Mouse (Mus musculus) lung, adult 2 months (tissue): ENCODE results near the gene Ccser2. TPM values are rescaled to one million over a fixed set of nuclear protein-coding genes. Genes with fewer than 3 reads are reported as not detected.
A peak's percentile ranks its signal among the peaks of the same experiment; 100 is the strongest.
"Not testable (repeated sequence)": the region's sequence is repeated elsewhere in the genome, so short reads cannot be mapped to it uniquely, and the experiment has no call there.

Source experiments
- DNase-seq: peaks from one replicate; pipeline ENCODE4 v3.0.0; 2022
- H3K4me1 ChIP-seq: fragments of 200-500 bp; 2 replicates; pipeline ENCODE4 v1.6.1; 2011; ENCODE audit warnings: low read length; ENCODE audit not compliant: control insufficient read depth, insufficient read depth
- H3K4me3 ChIP-seq: fragments of 200-500 bp; replicated peaks from 2 replicates; pipeline ENCODE3; 2011; ENCODE audit warnings: low read depth, mild to moderate bottlenecking, control low read depth, low read length; ENCODE audit errors: extremely low read depth
- CTCF ChIP-seq: fragments of 200-500 bp; IDR thresholded peaks from 2 replicates; pipeline ENCODE4 v1.5.1; 2011; ENCODE audit warnings: mild to moderate bottlenecking, low read length, control low read depth; ENCODE audit not compliant: insufficient read depth
- POLR2A ChIP-seq: fragments of 200-500 bp; IDR thresholded peaks from 2 replicates; pipeline ENCODE4 v1.6.1; 2011; ENCODE audit warnings: low read depth, mild to moderate bottlenecking, control low read depth, low read length, borderline replicate concordance; ENCODE audit errors: extremely low read depth
- WGBS: fragments of 180-500 bp; shearing (Covaris S2); methylation state at CpG from one replicate; pipeline ENCODE4 v1.1.7; 2018; 5-methylcytosine and 5-hydroxymethylcytosine counted together
- polyA plus RNA-seq: library from polyadenylated mRNA; depleted of rRNA; stranded (reverse); fragments of >200 nt; gene quantifications from 2 replicates; pipeline ENCODE4 v1.2.3, GENCODE M21; 2012; rRNA removed

Ccser2 gene
- 25.9 and 38.0 TPM in 2 replicates for polyA plus RNA-seq

DNA sequence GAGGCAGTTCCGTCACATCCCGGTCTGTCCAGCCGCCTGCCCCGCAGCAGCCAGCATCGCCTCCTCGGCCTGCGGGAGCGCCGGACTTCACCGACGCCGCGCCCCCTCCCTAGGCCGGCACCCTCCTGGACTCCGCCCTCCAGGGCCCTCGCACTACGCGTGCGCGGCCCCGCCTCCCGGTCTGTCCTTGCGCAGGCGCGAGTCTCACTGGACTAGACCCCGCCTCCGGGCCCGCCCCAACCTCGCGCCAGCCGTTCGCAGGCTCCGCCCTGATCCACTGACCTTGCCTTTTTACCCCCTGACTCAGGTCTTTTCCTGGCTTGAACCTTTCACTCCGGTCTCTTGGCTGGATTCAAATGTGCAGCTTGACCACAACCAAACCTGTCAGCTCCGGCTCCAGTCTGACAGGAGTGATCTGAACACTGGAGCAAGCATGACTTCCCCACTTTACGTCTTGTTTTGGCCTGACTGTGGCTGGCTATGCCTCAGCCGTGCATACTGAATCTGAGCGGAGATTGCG lies at the start of gene Ccser2:
Gene Ccser2 (minus strand): TSS at position 150 of the 520 bp plus-strand sequence.
- H3K4me1 ChIP-seq = peaks cover 5% of the 10 kb centered on the region; the same call in 1 of the 2 replicates
- peak; percentile 77 for TF ChIP-seq POLR2A
- TF ChIP-seq CTCF = no peak
- WGBS = under 1% methylated on average over 39 of the region's 39 CpGs
- H3K4me3 ChIP-seq = peak within 1 kb of the TSS; percentile 78
- DNase-seq = peak; percentile 99

DNA sequence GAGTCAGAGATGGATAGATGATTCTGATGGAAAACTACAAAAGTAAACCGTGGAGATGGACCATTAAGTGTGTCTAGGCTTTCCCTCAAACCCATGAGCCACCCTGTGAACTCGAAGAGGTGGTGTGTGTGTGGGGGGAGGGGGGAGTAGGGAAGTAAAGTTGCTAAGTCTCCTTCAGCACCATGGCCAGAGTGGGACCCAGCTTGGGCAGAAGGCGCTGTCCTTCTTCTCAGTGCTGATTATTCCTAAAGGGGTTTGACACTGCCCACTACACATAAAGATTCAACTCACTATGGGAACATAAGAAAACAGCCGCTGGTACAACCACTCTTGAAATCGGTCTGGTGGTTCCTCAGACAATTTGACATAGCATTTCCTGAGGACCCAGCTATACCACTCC lies 47.3 kb upstream of the Ccser2 start:
- 29% methylated on average over 5 of the region's 5 CpGs for WGBS
- no peak overlapping the region for H3K4me3 ChIP-seq
- TF ChIP-seq POLR2A = no peak
- no peak for TF ChIP-seq CTCF

DNA sequence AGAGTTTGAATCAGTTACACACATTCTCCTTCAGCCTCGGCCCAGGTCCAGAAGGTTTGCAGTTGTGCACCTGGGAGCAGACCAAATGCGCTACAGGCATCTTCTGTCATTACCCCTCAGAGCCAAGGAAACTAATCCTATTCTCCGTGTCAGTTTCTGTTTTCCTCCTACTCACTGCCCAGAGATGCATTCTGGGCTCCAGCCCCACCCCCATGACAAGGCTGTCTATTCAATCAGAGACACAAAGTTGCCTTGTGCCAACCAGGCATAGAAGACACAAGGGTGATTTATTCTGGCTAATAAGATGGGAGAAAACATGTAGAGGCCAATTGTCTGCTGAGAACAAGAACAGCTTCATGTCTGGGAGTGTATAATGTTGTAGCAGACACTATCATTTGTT lies 45.1 kb upstream of the Ccser2 start:
- no peak for DNase-seq
- Histone ChIP-seq H3K4me1 (no peaks in the 10 kb centered on the region), H3K4me3 (no peak overlapping the region)
- 51% methylated on average over 3 of the region's 3 CpGs for WGBS
- TF ChIP-seq CTCF (no peak), POLR2A (no peak)

More for the DNA sequence above, 47.3 kb upstream of the Ccser2 start:
- DNase-seq = no peak
- no peaks in the 10 kb centered on the region for H3K4me1 ChIP-seq

DNA sequence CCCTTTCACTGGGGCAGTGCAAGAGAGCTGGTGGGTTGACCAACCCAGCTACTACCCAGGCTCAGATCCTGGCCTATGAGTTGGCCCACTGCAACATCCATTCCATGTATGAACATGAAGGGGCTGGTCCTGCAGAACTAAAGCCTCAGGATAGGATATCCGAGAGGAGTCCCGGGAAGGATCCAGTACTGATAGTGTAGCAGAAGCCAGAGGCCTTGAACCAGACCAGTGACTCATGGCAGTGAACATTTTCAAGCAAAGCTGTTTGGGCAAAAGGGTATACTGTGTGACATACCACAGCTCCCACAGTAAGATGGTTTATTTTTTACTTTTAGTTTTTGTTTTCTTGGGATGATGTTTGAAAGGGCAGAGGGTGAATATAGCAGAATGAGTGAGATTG lies 41.1 kb upstream of the Ccser2 start:
- 80% methylated on average over 2 of the region's 2 CpGs for WGBS

DNA sequence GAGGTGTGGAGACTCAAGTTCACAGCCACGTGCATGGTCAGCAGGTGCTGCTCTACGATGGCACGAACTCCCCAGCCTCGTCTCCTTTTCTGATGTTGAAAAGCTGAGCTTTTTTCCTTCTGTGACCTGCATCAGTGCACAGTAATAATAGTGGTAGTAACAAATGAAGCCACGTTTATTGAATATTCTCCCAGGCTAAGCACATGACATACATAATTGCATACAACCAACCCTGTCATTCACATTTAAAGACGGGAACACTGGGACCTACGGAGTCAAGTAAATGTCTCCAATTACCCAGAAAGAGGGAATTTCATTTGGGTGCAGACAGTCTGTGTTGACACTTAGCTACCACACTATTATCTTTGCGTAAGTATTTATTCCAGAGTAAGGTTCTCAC lies 37.9 kb upstream of the Ccser2 start:
- WGBS = 74% methylated on average over 8 of the region's 8 CpGs
- no peak overlapping the region for H3K4me3 ChIP-seq
- H3K4me1 ChIP-seq = no peaks in the 10 kb centered on the region
- no peak for TF ChIP-seq CTCF
- no peak for TF ChIP-seq POLR2A
- DNase-seq = no peak

More for the DNA sequence above, 41.1 kb upstream of the Ccser2 start:
- DNase-seq = no peak
- Histone ChIP-seq H3K4me1 (no peaks in the 10 kb centered on the region), H3K4me3 (no peak overlapping the region)
- TF ChIP-seq POLR2A (no peak), CTCF (no peak)

DNA sequence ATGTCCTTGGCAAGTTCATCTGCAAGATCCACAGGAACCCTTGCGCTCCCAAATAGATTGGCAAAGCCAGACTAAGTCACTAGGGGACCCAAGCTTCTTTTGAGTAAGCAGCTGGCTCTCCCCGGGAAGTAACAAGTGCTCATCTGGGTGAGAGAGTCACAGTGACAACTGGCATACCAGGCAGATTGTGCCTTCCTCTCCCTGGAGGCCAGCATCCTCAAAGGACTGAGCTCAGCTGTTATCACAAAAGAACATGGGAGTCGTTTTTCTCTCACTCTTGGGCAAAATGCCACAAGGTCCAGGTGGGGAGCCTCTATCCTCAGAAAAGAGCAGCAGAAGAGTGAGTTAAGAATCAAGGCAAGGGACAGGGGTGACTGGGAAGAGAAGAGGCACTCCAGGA lies 37.3 kb upstream of the Ccser2 start:
- H3K4me1 ChIP-seq = no peaks in the 10 kb centered on the region
- no peak overlapping the region for H3K4me3 ChIP-seq
- no peak for DNase-seq
- TF ChIP-seq POLR2A = no peak
- 16% methylated on average over 3 of the region's 3 CpGs for WGBS

DNA sequence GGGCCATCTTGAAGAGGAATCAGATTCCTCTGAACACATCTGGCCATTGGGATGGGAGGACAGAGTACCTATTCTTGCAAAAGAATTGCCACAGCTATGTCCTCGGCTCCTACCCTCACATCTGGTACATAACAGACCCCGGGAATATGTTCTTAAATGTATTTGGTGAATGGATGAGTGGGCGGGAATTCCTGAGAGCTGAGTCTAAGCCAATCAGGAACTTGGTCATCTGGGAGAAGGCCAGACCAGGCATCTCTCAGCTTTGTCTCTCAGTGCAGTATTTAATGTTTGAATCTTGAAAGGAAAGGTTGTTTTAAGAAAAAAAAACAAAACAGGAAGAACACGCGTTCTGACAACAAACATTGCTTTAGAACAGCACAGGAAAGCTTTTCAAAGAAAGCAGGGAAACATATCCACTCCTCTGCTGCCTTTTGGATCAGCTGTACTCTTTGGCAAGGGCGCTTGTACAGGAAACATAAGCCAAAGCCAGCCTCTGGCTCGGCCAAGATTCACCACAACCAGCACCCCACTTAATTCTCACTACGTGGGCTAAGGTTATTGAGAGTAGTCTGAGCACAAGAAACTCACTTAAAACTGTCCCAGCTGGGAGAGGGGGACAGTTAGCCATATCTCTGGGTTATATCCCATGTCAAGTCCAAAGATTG lies 35.0 kb upstream of the Ccser2 start:
- WGBS = 65% methylated on average over 8 of the region's 8 CpGs
- no peak for TF ChIP-seq CTCF
- no peak for TF ChIP-seq POLR2A

DNA sequence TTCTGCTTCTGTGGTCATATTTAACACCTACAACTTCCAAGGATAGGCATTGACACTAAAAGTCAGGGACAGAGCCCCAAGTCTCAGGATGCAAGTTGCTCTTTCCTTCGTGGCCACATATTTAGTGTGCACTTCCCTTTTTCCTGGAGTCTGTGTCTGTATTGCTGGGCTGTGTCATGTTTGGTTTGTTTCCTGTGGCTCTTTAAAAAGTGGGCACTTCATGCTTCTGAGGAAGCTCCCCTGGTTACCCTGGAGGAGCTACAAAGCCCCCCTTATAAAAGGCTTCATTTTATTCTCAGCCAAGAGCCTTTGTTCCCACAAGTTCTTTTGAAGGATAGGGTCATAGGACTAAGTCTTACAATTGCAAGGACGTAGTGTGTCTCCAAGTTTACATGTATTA lies 34.3 kb upstream of the Ccser2 start:
- TF ChIP-seq CTCF = no peak
- TF ChIP-seq POLR2A = no peak
- no peak for DNase-seq
- H3K4me3 ChIP-seq = no peak overlapping the region
- H3K4me1 ChIP-seq = no peaks in the 10 kb centered on the region
- 58% methylated on average over 2 of the region's 2 CpGs for WGBS

More for the DNA sequence above, 35.0 kb upstream of the Ccser2 start:
- H3K4me1 ChIP-seq = no peaks in the 10 kb centered on the region
- no peak for DNase-seq
- no peak overlapping the region for H3K4me3 ChIP-seq

DNA sequence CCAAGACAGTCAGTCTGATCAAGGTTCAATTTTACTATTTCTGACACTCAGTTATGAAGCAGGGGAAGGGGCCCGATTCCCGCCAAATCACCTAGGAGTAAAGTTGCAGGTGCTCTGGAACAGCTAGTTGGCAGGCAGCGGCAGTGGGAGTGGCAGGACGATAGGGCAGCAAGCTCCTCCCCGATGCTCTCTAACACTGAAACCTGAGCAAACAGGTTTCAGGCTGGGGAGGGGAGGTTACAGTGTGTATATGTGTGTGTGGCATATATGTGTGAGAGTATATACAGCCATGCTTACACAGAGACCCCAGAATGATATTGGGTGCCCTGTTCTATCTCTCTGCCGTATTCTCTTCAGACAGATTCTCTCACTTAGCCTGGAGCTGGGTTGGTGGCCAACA lies 32.2 kb upstream of the Ccser2 start:
- H3K4me1 ChIP-seq, H3K4me3 ChIP-seq, DNase-seq: not testable (repeated sequence)
- 73% methylated on average over 6 of the region's 6 CpGs for WGBS

DNA sequence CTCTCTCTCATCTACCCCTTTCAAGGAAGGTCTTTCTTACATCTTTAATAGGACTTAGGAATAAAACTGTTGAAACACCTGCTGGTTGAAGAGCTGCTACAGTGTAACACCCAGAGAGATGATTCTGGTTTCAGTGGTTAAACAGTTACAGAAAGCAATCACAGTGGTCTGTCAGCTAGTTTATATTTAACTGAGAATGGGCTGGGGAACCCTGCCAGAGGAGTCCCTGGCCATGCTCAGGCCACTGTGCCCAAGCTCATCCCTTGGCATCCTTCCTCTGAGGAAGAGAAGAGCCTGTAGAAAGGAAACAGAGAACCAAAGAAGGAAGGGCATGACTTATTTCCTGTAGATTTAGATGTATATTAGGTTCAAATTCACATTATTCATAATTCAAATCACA lies 21.2 kb upstream of the Ccser2 start:
- H3K4me1 ChIP-seq = no peaks in the 10 kb centered on the region
- DNase-seq = no peak
- TF ChIP-seq CTCF (no peak), POLR2A (no peak)
- no peak overlapping the region for H3K4me3 ChIP-seq
